Mouse (Mus musculus) retina, postnatal 7 days (tissue): ENCODE data around the gene Insl6.

ENCODE experiments used
- DNase-seq: peaks from one replicate; pipeline ENCODE4 v3.0.0-alpha.2; 2012; ENCODE audit warnings: low read depth, low spot score

Gene Insl6

DNA sequence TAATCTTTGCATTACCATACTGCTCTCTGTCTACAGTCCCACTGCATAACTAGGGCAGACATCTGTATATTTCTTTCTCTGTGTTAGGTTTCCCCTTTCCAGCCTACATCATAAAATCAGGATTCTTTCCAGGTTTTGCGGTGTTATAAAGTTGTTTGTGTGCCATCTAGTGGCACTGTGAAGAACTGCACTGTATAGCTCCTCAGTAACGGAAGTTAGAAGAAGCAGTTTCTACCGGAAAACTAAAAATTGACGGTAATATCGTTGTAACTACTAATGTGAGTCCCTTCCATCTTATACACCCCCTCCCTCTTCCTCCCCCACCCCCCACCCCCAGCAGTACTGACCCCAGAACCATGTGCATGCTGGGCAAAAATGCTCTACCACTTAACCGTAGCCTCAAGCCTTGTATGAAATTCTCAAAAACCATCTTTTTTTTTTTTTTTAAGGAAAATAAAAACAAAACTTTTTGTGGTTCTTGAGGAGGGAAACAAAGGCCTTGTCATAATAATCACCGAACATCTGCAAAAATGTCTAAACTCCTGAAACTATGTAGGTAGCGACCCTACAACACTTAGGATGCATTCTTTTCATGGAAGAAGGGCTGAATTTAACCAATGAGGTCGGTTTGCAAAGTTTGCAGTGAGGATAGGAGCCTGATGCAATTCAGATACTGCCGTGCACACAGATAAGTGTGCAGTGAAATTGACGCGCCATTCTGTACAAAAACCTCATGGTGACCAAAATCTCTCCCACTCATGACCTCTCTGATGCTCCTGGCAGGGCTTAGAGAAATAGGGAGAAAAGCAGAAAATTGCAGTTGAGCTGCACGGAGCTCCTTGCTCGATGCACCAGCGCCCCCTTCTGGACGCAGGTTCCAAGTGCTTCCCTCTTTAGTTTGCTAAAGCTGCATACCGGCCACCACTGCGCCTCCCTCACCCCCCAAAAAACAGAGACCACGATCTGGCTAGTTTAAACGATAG, 30.0 kb upstream of the Insl6 start:
- DNase-seq = peak; percentile 62

DNA sequence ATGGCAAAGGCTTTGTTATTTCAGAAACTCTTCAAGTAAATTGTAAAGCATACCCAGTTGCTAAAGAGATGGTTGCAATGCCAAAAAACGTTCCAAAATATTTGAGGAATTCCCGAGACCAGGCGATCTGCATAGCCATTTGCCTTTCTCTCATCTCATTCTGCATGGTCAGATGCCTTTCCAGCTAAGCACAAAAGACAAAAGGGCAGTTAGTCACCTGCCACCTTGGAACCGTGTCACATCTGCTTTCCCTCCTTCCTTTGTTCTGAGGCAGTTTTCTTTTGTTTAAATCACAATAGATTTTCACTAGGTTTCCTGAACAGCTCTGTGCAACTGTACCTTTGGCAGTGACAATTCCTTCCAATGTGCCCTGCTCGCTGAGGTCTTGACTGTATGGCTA, 25.8 kb upstream of the Insl6 start:
- DNase-seq = no peak

DNA sequence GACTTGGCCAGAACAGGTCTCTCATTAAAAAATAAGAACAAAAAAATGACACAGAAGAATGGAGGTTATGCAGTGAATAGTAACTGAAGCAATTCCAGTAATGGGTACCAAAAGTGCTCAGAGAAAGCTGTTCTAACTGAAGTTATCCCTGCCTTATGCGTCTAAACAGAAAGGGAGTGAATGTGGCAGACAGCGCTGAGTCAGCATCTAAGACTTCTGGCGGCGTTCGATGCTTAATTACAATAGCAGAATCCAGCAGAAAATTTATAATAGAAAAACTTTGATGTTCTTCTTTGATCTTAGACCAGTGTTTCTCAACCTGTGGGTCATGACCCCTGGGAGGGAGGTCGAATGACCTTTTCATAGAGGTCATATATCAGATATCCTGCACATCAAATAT, 20.5 kb upstream of the Insl6 start:
- DNase-seq = no peak

DNA sequence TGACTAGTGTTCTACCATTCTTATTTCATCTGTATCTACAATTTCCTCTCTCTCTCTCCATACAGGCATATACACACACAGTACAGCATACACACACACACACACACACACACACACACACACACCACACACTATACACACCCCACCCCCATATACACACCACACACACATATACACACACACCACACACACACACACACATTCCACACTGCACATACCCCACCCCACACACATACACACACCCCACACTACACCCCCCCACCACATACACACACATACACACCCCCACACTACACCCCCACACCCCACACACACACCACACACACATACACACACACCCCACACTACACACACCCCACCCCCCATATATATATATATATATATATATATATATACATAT, 19.7 kb upstream of the Insl6 start:
- DNase-seq = no peak

DNA sequence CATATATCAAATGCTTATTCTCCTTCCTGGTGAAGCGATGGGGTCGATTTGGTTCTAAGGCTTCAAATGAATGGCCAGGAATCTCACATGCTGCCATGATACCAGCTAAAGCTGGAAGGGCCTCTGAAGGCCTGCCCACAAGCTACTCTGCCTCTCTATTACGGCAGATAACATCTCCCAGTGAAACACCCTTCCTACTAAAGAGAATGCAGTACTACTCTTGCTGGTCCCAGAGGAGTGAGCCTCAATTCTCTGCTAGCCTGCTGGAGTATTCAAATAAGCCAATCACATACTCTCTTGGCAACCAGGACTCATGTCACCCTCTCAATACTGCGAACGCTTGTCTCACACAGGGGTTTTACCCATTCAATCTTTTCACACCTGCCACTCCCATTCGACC, 17.1 kb upstream of the Insl6 start:
- DNase-seq = no peak

DNA sequence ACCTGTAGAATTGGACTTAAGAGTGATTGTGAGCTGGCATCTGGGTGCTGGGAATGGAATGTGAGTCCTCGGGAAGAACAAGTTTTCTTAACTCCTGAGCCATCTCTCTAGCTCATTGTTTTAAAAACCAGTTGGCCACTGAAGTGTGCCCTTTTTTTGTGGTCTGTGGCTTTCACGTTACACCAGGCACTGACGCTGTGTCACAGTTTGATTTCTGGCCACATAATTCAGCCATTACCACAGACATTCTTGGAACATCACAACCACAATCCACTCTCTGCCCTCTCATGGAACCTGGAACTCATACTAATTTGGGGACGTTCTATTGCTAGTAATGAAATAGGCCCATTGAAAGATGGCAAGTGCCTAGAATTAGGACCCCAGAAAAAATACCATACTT, 15.9 kb upstream of the Insl6 start:
- DNase-seq = no peak

DNA sequence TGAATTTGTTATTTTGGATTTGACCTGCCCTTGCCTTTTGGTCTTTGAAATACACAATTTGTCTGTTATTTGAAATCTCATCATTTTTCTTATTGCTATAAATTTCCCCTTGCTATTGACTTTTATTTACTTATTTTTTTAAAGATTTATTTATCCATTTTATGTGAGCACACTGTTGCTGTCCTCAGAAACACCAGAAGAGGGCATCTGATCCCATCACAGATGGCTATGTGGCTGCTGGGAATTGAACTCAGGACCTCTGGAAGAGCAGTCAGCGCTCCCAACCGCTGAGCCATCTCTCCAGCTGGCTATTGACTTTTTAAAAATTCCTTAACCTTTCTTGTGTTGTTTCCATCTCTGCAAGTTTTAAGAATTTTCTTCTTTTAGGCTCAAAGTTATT, 11.5 kb upstream of the Insl6 start:
- DNase-seq = no peak

DNA sequence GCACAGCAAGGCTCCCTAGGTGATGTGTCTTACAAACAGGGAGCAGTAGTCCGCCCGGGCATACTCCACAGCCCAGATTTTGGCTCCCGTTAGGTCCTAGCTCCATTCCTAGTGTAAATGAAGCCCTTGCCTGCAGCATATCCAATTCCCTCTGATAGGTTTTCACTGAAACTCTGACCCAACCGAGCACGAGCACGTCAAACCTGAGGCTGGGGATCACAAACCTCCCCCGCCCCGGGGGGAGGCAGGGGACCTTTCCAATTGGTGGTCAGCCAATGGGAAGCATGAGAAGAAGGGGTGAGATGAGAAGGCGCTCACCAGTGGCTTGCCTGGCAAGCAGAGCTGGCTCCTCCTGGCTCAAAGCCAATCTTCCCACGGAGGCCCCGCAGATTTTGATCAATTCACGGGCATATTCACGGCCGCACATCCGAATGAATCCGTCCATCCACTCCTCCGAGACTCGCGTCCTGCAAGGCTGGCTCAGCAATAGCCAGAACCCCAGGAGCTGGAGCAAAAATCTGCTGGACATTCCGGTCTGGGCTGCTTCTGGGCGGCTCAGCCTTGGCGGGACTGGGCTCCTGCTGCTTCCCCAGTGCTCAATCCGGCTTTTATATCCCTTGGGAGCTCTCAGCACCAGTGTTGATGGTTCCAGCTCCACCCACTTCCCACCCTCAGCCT, 9.1 kb upstream of the Insl6 start, which contains the start of gene Rln1:
Rln1 (minus strand) TSS at position 603 of the 678 bp plus-strand sequence.
- DNase-seq = peak; percentile 29

DNA sequence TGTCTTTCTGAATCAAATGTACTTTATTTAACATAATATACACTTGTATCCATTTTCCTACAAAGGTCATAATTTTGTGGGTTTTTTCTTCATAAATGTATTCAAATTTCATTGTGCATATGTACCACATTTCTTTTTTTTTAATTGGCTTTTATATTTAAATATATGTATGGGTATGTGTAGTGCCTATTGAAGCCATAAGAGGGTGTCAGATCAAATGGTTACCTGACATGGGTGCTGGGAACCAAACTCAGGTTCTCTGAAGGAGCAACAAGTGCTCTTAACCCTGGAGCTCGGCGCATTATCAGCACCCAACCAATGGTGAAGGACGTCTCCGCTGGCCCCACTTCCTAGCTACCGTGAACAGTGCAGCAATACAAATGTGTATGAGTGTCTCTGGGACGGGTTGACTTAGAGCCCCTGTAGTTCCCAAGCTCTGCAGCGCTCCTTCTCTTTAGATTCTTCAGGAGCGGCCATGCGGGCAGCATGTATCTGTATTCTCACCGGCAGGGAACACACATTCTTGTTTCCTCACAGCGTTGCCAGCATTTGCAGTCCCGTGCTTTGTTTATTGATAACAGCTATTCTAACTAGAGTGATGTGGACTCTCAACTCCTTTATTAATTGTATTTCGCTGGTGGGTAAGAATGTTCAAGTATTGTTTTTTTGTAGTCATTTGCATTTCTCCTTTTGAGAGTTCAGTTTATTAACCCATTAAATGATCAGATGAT, 1.8 kb upstream of the Insl6 start:
- DNase-seq = no peak

DNA sequence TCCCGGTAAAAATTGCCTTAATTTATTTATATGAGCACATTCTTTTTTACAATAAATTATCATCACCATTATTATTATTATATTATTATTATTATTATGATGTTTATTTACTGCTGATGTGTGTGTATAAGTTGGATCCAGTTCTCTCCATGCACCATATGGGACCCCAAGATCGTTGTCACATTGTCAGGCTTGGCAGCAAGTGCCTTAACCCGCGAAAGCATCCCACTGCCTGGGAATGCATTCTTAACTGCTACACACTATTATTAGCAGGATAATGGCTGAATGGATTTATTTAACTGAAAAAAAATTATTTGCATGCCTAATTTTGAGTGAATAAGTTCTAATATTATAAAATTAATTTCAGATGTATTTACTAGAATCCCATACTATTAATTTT, 1.2 kb upstream of the Insl6 start:
- DNase-seq = no peak

DNA sequence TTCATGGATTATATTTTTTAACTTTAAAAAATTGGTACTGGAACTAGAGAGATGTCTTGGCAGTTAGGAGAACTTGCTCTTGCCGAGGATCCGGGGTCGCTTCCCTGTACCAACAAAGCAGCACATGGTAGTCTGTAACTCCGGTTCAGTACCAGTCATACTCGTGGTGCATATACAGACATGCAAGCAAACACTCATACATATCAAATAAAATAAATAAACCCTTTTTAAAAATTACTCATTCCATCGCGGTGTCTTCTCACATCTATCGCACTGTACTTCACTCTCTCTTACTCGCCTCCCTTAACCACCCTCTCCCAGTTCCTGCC, 660 bp upstream of the Insl6 start:
- DNase-seq = no peak

DNA sequence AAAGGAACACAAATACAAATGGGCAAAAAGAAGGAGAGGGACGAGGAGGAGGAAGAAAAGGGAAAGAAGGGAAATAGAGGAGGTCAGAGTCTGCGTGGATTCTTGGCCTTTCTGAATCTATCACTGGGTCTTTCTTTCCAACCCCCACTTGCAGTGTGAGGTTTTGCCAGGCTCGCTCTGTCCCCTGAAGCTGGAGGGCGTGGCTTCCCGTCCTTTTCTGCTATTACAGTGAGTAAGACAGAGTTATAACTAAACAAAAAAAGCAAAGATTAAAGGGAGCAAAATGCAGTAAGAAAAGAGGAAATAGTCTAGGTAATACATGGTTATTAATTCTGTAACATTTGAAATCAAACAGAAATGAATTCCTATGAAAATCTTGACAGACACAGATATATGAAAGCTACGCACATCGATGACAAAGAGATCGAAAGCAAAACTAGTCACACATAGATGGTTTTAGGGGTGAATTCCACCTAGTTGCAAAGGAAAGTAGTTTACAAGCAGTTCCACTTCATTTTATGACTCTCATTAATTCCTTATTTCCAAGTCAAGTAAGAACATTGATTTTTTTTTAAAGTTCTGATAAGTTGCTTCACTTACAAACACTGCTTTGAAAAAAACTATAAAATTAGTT, 1.6 kb downstream of the Insl6 start:
- no peak for DNase-seq

DNA sequence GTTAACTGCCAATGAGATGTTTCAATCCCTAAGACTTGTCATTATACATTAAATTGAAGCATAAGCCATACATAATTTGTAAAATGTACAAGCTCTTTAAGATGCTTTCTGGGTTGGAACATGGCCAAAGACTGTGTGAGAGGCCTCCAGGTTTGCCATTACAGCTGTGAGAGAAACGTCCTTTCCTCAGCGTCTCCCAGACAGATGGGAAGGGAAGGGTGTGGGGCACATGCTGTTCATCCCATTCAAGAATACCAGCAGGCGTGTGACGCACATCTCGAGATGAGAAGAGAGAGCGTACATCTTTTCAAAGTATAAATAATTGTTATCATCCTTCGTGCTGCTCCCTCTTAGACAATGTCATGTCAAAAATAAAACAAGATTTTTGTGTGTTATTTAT, 12.5 kb downstream of the Insl6 start:
- DNase-seq = no peak

DNA sequence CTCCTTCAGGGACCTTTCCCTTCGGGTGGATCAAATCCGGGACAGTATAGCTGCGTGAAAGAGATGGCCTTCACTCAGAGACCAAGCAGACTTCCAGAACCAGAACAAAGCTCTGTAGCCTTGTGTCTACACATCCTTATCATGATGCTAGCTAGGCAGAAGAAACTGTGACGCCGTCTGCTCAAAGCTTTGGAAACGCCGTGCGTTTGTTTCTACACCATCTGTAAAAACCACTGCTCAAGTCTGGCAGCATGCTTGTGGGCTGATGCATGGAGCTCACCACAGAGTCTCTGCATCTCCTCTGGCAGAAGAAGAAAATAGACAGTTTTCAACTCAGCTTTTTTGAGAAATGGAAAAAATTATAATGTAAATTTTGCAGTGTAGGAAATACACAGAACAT, 13.4 kb downstream of the Insl6 start:
- no peak for DNase-seq

DNA sequence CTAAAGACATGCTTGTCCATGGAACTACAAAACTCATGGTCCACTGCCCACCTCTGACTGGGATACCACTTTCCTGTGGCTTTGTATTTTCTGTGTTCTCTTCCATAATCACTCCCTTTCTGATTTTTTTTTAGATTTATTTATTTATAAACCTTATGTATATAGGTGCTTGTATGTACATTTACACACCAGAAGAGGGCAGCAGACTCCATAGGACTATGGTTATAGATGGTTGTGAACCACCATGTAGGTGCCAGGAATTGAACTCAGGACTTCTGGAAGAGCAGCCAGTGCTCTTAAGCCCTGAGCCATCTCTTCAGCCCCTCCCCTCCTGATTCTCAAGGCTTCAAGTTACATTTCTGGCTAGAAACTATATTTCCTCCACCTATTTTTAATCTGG, 16.3 kb downstream of the Insl6 start:
- no peak for DNase-seq

DNA sequence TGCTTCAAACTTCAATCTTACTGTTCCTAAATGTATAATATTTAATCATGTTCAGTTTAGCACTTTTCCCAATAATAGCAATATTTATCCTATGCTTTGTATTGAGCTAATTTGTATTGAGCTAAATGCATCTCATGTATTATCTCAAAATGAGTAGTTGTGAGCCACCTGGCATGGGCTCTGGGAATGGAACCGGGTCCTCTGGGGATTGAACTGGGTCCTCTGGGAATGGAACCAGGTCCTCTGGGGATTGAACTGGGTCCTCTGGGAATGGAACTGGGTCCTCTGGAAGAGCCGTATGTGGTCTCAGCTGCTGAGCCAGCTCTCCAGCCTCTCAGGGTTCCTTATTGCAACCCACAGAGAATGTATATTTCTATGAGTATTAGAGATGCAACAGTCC, 23.0 kb downstream of the Insl6 start:
- no peak for DNase-seq

DNA sequence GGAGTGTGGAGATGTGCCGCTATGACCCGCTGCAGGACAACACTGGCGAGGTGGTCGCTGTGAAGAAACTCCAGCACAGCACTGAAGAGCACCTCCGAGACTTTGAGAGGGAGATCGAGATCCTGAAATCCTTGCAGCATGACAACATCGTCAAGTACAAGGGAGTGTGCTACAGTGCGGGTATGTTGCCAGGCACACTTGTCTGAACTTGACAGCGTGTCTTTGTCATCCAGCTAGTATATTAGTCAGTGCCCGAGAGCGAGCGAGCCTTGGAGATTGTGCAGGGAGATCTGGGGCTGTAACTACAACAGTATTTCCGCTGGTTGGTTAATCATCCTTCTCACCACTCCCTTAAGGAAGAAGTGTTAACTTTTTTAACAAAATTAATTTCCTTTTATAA, 24.2 kb downstream of the Insl6 start:
- DNase-seq = no peak

DNA sequence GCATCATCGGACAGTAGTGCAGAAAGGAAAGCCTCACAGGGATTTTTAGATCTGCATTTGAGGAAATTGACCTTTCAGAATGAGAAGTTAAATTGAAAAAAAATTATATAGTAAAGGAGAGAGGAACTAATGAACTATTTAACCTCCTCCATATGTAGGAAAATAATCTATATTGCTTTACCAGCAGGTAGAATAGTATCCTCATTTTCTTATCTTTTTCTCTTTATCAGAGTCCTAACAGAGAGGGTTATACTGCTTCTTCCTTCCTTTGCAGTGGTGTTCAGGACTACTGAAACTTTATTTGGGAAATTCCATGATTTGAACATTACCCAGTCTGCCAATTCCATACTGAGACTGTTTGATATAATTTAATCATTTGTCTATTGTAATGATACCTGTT, 27.8 kb downstream of the Insl6 start:
- DNase-seq = no peak

DNA sequence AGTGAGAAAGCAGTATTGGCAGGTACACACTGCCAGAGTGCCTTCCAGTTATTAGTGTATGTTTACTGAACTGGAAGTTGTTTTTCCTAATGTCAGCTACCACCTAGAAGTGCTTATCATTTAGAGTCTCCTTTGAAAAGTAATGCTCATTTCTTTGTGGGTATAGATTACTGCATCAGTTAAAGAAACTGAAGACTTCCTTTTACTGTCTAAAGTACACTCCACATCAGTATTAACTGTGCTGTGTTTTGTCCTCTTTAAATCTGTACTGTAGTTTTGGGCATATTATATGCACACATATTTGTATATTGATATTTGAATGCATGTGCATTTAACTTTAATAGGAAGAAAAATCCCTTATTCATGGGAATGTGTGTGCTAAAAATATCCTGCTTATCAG, 29.0 kb downstream of the Insl6 start:
- DNase-seq = no peak

DNA sequence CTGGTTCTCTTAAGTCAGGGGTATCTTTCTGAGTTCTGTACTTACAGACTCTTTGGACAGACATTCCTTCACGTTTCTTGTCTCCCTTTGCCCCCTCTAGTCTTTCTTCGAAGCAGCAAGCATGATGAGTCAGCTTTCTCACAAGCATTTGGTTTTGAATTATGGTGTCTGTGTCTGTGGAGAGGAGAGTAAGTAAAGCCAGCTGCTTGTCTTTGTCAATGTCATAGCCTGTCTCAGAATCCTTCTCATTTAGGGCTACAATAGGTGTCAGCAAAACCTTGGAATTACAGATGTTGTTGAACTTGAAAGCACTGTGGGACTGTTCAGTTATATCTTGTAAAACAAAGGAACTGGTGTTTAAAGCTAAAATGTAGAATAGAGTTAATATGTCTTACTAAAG, 30.4 kb downstream of the Insl6 start:
- DNase-seq = no peak

DNA sequence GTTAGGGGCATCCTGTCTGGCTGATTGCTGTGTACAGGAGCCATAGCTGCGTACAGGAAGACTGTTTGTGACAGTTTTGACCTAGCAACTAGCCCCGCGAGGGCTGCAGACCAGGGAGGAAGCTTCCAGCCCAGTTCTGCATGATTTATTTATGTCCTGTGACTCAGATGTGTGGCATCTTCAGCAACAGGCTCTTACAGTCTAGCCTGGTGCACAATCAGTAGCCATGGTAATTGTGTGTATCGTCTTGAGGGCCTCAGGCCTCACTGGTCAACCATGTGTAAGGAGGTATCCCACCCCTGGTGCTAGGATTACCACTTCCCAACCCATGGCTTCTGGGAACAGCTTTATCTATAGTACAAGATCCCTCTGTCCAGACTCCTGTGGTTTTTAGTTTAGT, 32.6 kb downstream of the Insl6 start:
- DNase-seq = no peak

DNA sequence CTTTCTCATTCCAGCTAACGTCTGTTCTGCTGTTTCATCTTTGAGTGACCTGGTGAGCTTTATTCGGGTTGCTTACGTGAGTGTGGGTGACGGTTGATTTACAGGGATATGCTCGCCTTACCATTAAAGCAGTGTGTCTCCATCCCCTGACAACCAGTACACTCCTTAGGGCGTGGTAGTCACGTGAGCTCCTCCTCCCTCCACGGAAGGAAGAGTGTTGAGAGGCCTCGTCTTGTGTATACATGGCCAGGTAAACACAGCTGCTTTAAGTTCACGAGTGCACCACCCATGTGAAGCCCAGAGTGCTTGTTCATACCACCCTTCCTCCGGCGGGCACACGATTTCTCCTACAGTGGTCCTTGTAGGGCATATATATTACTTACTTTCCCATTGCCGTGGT, 33.6 kb downstream of the Insl6 start:
- no peak for DNase-seq
